Mouse (Mus musculus) CH12.LX (cell line): ENCODE measurements around the gene Syde1. TPM values are rescaled to one million over a fixed set of nuclear protein-coding genes. Genes with fewer than 3 reads are reported as not detected.

Source experiments
- DNase-seq: peaks from one replicate; pipeline ENCODE4 v3.0.0-alpha.2; 2013; ENCODE audit errors: extremely low read depth
- H3K27ac ChIP-seq: 2 replicates; pipeline ENCODE4 v1.5.1; 2012; ENCODE audit warnings: low read depth, mild to moderate bottlenecking, control low read depth, moderate library complexity; ENCODE audit not compliant: insufficient read depth
- H3K27me3 ChIP-seq: replicated peaks from 2 replicates; pipeline ENCODE3; 2012; ENCODE audit warnings: inconsistent platforms
- H3K36me3 ChIP-seq, 2 experiments: replicated peaks in 1 of 2; 2 replicates each; pipeline versions ENCODE3 to v1.6.1; 2012; ENCODE audit warnings: inconsistent platforms in 1 of 2, low read length in 1 of 2, mild to moderate bottlenecking in 1 of 2, mixed read lengths in 1 of 2, moderate library complexity in 1 of 2; ENCODE audit not compliant: control insufficient read depth in 1 of 2, insufficient read depth in 1 of 2
- H3K4me1 ChIP-seq, 2 experiments: 2 replicates each; pipeline ENCODE4 v1.6.1; 2012; ENCODE audit warnings: inconsistent platforms in 1 of 2, moderate library complexity in 1 of 2; ENCODE audit not compliant: insufficient read depth in 2 of 2, control insufficient read depth in 1 of 2
- H3K4me2 ChIP-seq: 2 replicates; pipeline ENCODE4 v1.6.1; 2012; ENCODE audit warnings: low read depth, mild to moderate bottlenecking, control low read depth; ENCODE audit not compliant: poor library complexity, insufficient read depth, severe bottlenecking
- H3K4me3 ChIP-seq, 3 experiments: fragments of 150-350 bp in 1 of 3; sonication (generic) in 1 of 3; replicated peaks in 1 of 3; 2 replicates each; pipeline versions ENCODE3 to v1.5.1; 2011 to 2012; ENCODE audit warnings: low read depth in 2 of 3, low read length in 2 of 3, mild to moderate bottlenecking in 2 of 3, moderate library complexity in 2 of 3, control low read depth in 1 of 3, improper control_type of control experiment in 1 of 3, inconsistent platforms in 1 of 3, mixed read lengths in 1 of 3; ENCODE audit not compliant: poor library complexity in 1 of 3
- H3K79me2 ChIP-seq: replicated peaks from 2 replicates; pipeline ENCODE4 v1.6.1; 2012; ENCODE audit warnings: mild to moderate bottlenecking, moderate library complexity; ENCODE audit not compliant: control insufficient read depth, poor library complexity, insufficient read depth, severe bottlenecking; ENCODE audit errors: extremely low read depth
- H3K9ac ChIP-seq: 2 replicates; pipeline ENCODE4 v1.6.1; 2012; ENCODE audit warnings: low read depth, mild to moderate bottlenecking, control low read depth, moderate library complexity; ENCODE audit not compliant: insufficient read depth
- H3K9me3 ChIP-seq: replicated peaks from 2 replicates; pipeline ENCODE3; 2012; ENCODE audit warnings: low read length, inconsistent platforms, mixed read lengths
- CHD1 ChIP-seq: IDR thresholded peaks from 2 replicates; pipeline ENCODE4 v1.6.1; 2012; ENCODE audit warnings: low read depth, low read length, improper control_type of control experiment, inconsistent platforms
- CHD2 ChIP-seq: IDR thresholded peaks from 2 replicates; pipeline ENCODE4 v1.6.1; 2011; ENCODE audit warnings: low read length, improper control_type of control experiment
- E2F4 ChIP-seq: IDR thresholded peaks from 2 replicates; pipeline ENCODE4 v1.6.1; 2011; ENCODE audit warnings: low read depth, low read length, improper control_type of control experiment; ENCODE audit not compliant: insufficient replicate concordance
- ELF1 ChIP-seq: IDR thresholded peaks from 2 replicates; pipeline ENCODE4 v1.6.1; 2014; ENCODE audit warnings: low read depth, mild to moderate bottlenecking, inconsistent platforms, low read length, improper control_type of control experiment
- ETS1 ChIP-seq: conservative IDR thresholded peaks from 2 replicates; pipeline ENCODE4 v1.6.1; 2012; ENCODE audit warnings: low read depth, mild to moderate bottlenecking, inconsistent platforms, low read length, improper control_type of control experiment, moderate library complexity
- GABPA ChIP-seq: IDR thresholded peaks from 2 replicates; pipeline ENCODE4 v1.6.1; 2012; ENCODE audit warnings: low read depth, low read length, improper control_type of control experiment, inconsistent platforms; ENCODE audit not compliant: insufficient replicate concordance
- HCFC1 ChIP-seq: IDR thresholded peaks from 2 replicates; pipeline ENCODE4 v1.6.1; 2012; ENCODE audit warnings: low read depth, mild to moderate bottlenecking, inconsistent platforms, low read length, improper control_type of control experiment
- JUN ChIP-seq: IDR thresholded peaks from 2 replicates; pipeline ENCODE4 v1.6.1; 2011; ENCODE audit warnings: low read depth, mild to moderate bottlenecking, low read length, improper control_type of control experiment, moderate library complexity; ENCODE audit not compliant: insufficient read depth
- JUND ChIP-seq: conservative IDR thresholded peaks from 2 replicates; pipeline ENCODE4 v1.6.1; 2011; ENCODE audit warnings: low read depth, low read length, improper control_type of control experiment
- MAZ ChIP-seq: IDR thresholded peaks from 2 replicates; pipeline ENCODE4 v1.6.1; 2012; ENCODE audit warnings: low read depth, mild to moderate bottlenecking, inconsistent platforms, low read length, improper control_type of control experiment, moderate library complexity
- MEF2A ChIP-seq: IDR thresholded peaks from 2 replicates; pipeline ENCODE4 v1.6.1; 2014; ENCODE audit warnings: low read depth, mild to moderate bottlenecking, inconsistent platforms, low read length, improper control_type of control experiment, borderline replicate concordance
- MXI1 ChIP-seq: IDR thresholded peaks from 2 replicates; pipeline ENCODE4 v1.6.1; 2011; ENCODE audit warnings: mild to moderate bottlenecking, low read depth, low read length, improper control_type of control experiment
- MYC ChIP-seq: IDR thresholded peaks from 2 replicates; pipeline ENCODE4 v1.6.1; 2011; ENCODE audit warnings: low read depth, mild to moderate bottlenecking, improper control_type of control experiment, low read length
- POLR2AphosphoS2 ChIP-seq: IDR thresholded peaks from 2 replicates; pipeline ENCODE4 v1.6.1; 2011; ENCODE audit warnings: low read depth, low read length, improper control_type of control experiment
- RAD21 ChIP-seq: IDR thresholded peaks from 2 replicates; pipeline ENCODE4 v1.6.1; 2011; ENCODE audit warnings: low read depth, mild to moderate bottlenecking, low read length, improper control_type of control experiment, moderate library complexity
- SIN3A ChIP-seq: IDR thresholded peaks from 2 replicates; pipeline ENCODE4 v1.6.1; 2012; ENCODE audit warnings: low read length, improper control_type of control experiment, inconsistent platforms
- SMC3 ChIP-seq: IDR thresholded peaks from 2 replicates; pipeline ENCODE4 v1.6.1; 2011; ENCODE audit warnings: low read depth, low read length, improper control_type of control experiment
- TBP ChIP-seq: conservative IDR thresholded peaks from 2 replicates; pipeline ENCODE4 v1.6.1; 2011; ENCODE audit warnings: low read depth, low read length, improper control_type of control experiment
- TCF12 ChIP-seq: IDR thresholded peaks from 2 replicates; pipeline ENCODE4 v1.6.1; 2014; ENCODE audit warnings: low read depth, mild to moderate bottlenecking, inconsistent platforms, low read length, improper control_type of control experiment
- UBTF ChIP-seq: IDR thresholded peaks from 2 replicates; pipeline ENCODE4 v1.6.1; 2012; ENCODE audit warnings: low read depth, mild to moderate bottlenecking, inconsistent platforms, low read length, improper control_type of control experiment, moderate library complexity
- ZC3H11A ChIP-seq: IDR thresholded peaks from 2 replicates; pipeline ENCODE4 v1.6.1; 2012; ENCODE audit warnings: low read depth, mild to moderate bottlenecking, inconsistent platforms, low read length, improper control_type of control experiment
- ZKSCAN1 ChIP-seq: IDR thresholded peaks from 2 replicates; pipeline ENCODE4 v1.6.1; 2012; ENCODE audit warnings: low read depth, inconsistent platforms, low read length, improper control_type of control experiment, borderline replicate concordance
- ZMIZ1 ChIP-seq: IDR thresholded peaks from 2 replicates; pipeline ENCODE4 v1.6.1; 2012; ENCODE audit warnings: low read depth, mild to moderate bottlenecking, inconsistent platforms, low read length, improper control_type of control experiment
- dilution Hi-C: fragments of 300-500 bp; cut with MboI; formaldehyde crosslinking; loops from 2 replicates; pipeline ENCODE4 v1.14.3; 2020; ENCODE audit warnings: low sequenced_read_pairs; ENCODE audit not compliant: extremely low pct_unique_long_range_greater_than_20kb, extremely low pct_ligation_motif_present
- in situ Hi-C: fragments of 300-500 bp; cut with MboI; formaldehyde crosslinking; loops from 3 replicates; pipeline ENCODE4 v1.14.3; 2019; ENCODE audit warnings: low sequenced_read_pairs, low pct_ligation_motif_present, low pct_unique_long_range_greater_than_20kb, mixed read lengths
- polyA plus RNA-seq: library from polyadenylated mRNA; unstranded; fragments of >175 nt; gene quantifications from 2 replicates; pipeline ENCODE4 v1.2.1, GENCODE M21; 2012; ENCODE audit warnings: low read depth; ENCODE audit not compliant: insufficient read length
- total RNA-seq, 2 experiments: library from RNA; depleted of rRNA; stranded (reverse); fragments of 300-350 nt in 1 of 2; fragments of >200 nt in 1 of 2; gene quantifications; 2 replicates each; pipeline ENCODE4 v1.2.3; 2012 to 2014

Syde1 gene
- total and polyA plus RNA-seq, 3 experiments: not detected

GRCm38 (mm10) chr10:78594566-78594965, 2.8 kb upstream of the Syde1 start:
- Histone ChIP-seq H3K79me2 (no peaks in the 10 kb centered on the region), H3K4me3 (no peak overlapping the region), H3K36me3 (no peaks in the 10 kb centered on the region), H3K27ac (no peak overlapping the region), H3K4me2 (no peak overlapping the region), H3K9me3 (no peaks in the 10 kb centered on the region), H3K4me1 (0 out of 4 replicates have a peak, but pooled peaks cover 0 to under 1% of the 10 kb centered on the region in 2 experiments), H3K9ac (no peak overlapping the region), H3K27me3 (peaks cover 52% of the 10 kb centered on the region)
- TF ChIP-seq CHD1 (no peak), ZC3H11A (no peak), MAZ (no peak), E2F4 (no peak), HCFC1 (no peak), POLR2AphosphoS2 (no peak), ZKSCAN1 (no peak), SMC3 (no peak), MYC (no peak), TBP (no peak), TCF12 (no peak), JUND (no peak), ZMIZ1 (no peak), ELF1 (no peak), ETS1 (no peak), MEF2A (no peak), UBTF (no peak)
- in situ Hi-C loops: no loop called here
- dilution Hi-C loops: no loop called here
- DNase-seq: no peak

GRCm38 (mm10) chr10:78594157-78594556, 2.4 kb upstream of the Syde1 start:
- Histone ChIP-seq H3K27ac (no peak overlapping the region), H3K4me1 (no peaks in the 10 kb centered on the region), H3K4me3 (no peak overlapping the region), H3K36me3 (no peaks in the 10 kb centered on the region), H3K9ac (no peak overlapping the region), H3K4me2 (no peak overlapping the region), H3K27me3 (peaks cover 52% of the 10 kb centered on the region), H3K9me3 (no peaks in the 10 kb centered on the region), H3K79me2 (no peaks in the 10 kb centered on the region)
- no peak for DNase-seq
- in situ Hi-C loops: no loop called here
- dilution Hi-C loops: no loop called here
- TF ChIP-seq RAD21: no peak
- no peak for TF ChIP-seq ZC3H11A
- TF ChIP-seq MXI1: no peak
- TF ChIP-seq CHD1: no peak
- no peak for TF ChIP-seq E2F4
- TF ChIP-seq HCFC1: no peak
- TF ChIP-seq GABPA: no peak
- TF ChIP-seq SIN3A: no peak
- no peak for TF ChIP-seq JUN
- no peak for TF ChIP-seq CHD2
- no peak for TF ChIP-seq ZKSCAN1
- no peak for TF ChIP-seq MEF2A
- no peak for TF ChIP-seq UBTF
- TF ChIP-seq, all 38 proteins: peak for 0
